Mouse (Mus musculus): ENCODE data around the gene Rrm2.
"Not testable (repeated sequence)": the region's sequence is repeated elsewhere in the genome, so short reads cannot be mapped to it uniquely, and the experiment has no call there.

Rrm2 gene

DNA sequence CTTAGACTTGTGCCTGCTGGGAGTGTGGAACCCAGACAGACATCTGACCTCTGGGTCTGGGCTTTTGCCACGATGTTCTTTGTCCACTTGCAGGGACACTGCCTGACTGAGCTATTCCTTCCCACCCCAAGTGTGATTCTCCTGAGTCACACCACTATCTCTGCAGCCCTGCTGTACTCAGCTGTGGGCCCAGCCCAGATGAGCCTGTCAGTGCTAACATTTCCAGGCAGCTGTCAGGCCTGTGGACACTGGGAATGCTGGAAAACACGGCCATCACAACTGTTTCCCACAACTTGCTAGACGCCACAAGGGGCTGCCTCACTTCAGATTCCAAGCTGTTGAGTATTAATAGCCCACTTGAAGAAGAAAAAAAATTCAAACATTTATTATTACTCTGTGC is 5.0 kb upstream of the Rrm2 start:
- in situ Hi-C loops (cut with MboI; ENCODE audit: unreplicated experiment in 2 of 2), result loop anchor here (10.0 to 25.0 kb wide), 4 partner anchors 272 to 1209 kb away; partner anchors contain the start of gene Kidins220 (in 1 of the 2)

DNA sequence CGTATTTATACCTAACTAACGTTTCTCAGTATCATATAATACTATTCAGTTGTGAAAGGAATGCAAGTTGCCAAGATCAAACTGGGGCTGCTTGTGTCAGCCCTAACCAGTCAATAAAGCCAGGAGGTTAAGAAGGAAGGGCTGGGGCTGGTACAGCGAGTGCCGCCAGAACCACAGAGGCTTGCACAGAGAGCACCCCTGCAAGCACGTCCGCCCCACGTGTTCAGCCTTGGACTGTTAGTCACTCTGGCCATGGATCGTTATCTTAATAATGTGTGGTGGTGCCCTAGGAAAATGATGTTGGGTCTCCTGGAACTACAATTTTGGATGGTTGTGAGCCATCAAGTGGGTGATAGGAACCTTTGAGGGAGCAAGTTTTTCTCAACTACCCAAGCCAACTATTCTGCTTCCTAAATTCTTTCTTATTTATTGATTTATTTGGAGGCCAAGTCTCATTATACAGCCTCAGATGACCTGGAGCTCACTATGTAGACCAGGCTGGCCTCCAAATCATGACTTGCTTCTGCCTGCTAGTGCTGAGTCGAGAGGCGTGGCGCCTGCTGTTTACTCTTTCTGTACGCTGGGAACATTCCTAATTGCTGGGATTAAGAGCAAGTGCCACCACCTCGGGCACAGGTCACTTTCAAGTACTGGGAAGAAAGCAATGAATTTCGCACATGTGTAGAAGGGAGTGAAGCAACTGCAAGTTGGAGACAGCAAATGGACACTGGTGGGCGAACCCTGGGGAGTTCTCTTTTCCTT is 2.4 kb upstream of the Rrm2 start:
- in situ Hi-C loops (cut with MboI; ENCODE audit: unreplicated experiment in 2 of 2), result loop anchor here (5.0 to 25.0 kb wide), 5 partner anchors 247 to 1207 kb away; partner anchors contain the start of gene Kidins220 (in 1 of the 2)

DNA sequence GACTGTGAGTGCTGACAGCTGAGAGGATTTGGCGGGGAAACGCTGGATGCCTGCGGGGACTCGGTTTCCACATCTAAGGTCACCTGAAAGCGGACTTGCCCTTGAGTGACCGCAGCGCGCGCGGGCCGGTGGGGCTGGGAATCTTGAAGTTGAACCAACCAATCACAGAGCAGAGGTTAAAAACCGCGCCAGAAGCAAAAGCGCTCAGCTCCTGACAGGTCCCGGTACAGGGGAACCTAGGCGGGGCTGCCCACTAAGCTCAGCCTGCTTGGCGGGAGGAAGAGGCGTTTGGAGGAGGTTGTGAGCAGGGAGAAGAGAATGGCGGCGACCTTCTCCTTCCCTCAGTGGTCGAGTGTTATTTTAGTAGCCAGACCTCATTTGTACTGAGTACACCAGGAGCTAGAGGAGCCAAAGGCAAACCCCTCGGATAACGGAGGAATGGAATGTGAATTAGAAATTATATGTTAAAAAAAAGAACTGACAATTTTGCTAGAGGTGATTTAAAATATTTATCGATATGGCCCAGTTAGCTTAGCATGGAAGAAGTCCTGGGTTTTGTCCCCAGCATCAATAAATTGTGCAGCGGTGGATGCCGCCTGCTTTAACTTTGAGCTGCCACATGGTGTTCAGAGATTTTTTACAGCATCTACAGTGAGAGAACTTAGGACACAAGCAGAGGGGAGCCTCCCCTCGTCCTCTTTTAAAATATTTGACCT is 1.1 kb upstream of the Rrm2 start:
- in situ Hi-C loops (cut with MboI; ENCODE audit: unreplicated experiment in 2 of 2), result loop anchor here (5.0 to 25.0 kb wide), 5 partner anchors 245 to 1205 kb away; partner anchors contain the start of gene Kidins220 (in 1 of the 2)

DNA sequence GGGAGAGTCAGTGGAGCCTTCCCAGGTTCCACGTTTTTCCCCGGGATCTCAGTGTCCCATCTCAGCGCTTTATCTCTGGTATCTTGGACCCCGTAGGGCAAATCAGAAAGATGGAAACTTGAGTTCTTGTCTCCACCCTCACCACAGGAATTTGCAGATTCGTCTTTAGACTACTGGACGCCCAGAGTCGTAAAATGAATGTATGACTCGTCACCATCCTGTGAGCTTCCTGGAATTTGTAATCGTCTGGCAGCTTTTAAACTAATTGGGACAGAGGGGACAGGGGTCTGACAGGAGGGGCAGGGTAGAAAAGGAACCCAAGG is 600 bp upstream of the Rrm2 start:
- in situ Hi-C loops (cut with MboI; ENCODE audit: unreplicated experiment in 2 of 2), result loop anchor here (5.0 to 25.0 kb wide), 5 partner anchors 245 to 1205 kb away; partner anchors contain the start of gene Kidins220 (in 1 of the 2)

DNA sequence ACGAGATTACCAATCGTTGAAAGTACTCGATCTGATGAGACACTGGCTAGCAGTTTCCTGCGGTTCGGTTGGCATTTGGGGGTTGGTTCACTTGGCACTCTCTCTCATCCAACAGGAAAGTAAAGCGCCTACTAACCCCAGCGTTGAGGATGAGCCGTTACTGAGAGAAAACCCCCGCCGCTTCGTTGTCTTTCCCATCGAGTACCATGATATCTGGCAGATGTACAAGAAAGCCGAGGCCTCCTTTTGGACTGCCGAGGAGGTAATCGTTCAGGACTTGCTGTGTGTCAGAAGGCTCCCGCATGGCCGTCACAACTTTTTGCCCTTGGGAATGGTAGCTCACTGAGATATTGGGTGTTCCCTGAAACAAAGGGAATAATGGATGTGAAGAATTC is 780 bp downstream of the Rrm2 start:
- in situ Hi-C loops (cut with MboI; ENCODE audit: unreplicated experiment in 2 of 2), result loop anchor here (5.0 to 25.0 kb wide), 5 partner anchors 243 to 1203 kb away; partner anchors contain the start of gene Kidins220 (in 1 of the 2)

DNA sequence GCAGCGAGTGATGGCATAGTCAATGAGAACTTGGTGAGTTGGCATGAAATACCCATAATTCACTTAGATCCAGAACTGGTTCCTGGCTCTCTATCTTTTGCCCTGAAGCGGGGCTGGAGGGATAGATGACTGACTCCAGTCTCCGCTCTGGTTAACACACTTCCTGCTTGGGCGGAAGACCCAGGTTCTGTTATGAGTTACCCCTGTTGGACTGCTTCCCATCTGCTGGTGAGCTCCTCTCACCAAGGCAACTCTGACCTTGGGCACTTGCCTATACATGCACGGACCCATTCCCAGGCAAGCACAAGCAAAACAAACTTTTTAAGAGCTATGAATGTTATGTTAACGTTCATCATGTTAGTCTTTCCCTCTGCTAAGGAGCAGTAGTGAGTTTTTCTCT is 1.4 kb downstream of the Rrm2 start:
- in situ Hi-C loops (cut with MboI; ENCODE audit: unreplicated experiment in 2 of 2), result loop anchor here (5.0 to 25.0 kb wide), 5 partner anchors 243 to 1203 kb away; partner anchors contain the start of gene Kidins220 (in 1 of the 2)

DNA sequence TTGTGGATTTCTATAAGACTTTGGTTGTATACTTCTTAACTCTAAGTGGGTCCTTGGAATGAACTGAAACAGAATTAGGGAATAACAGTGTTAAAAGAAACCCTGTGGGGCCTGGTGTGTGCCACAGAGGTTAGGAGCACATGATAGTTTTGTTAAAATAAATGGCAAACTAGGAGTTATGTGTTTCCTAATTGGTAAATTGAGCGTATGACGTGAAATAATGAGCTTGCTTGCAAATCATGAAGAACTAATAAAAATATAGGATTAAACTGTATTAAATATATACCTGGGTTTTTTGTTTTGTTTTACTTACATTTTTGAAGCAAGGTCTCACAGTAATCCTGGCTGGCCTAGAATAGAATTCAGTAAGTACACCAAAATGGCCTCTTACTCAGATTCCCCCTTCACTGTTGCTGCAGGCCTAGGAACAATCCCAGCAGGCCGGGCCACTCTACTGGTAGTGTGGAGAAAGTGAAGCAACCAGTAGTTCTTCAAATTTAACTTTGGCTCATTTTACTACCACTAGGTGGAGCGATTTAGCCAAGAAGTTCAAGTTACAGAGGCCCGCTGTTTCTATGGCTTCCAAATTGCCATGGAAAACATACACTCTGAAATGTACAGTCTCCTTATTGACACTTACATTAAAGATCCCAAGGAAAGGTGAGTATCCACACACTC is 1.9 kb downstream of the Rrm2 start:
- in situ Hi-C loops (cut with MboI; ENCODE audit: unreplicated experiment in 2 of 2), result loop anchor here (5.0 to 25.0 kb wide), 6 partner anchors 242 to 1202 kb away; partner anchors contain the start of gene Kidins220 (in 1 of the 2)

DNA sequence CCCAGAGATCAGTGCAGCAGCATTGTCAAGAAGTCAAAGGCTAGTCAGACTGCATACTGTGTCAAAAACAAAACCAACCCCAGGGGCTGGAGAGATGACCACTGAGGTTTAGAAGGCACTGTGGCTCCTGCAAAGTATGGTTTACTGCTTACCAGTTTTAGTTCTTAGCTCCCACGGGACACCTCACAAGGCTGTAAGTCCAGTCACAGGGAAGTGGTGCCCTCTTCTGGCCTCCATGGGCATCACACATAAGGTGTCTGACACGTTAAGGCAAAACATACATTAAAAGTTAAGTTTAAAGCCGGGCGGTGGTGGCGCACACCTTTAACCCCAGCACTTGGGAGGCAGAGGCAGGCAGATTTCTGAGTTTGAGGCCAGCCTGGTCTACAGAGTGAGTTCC is 2.6 kb downstream of the Rrm2 start:
- in situ Hi-C loops (cut with MboI; ENCODE audit: unreplicated experiment in 2 of 2), result loop anchor here (10.0 to 25.0 kb wide), 4 partner anchors 244 to 1202 kb away; no protein-coding TSS in a partner anchor

DNA sequence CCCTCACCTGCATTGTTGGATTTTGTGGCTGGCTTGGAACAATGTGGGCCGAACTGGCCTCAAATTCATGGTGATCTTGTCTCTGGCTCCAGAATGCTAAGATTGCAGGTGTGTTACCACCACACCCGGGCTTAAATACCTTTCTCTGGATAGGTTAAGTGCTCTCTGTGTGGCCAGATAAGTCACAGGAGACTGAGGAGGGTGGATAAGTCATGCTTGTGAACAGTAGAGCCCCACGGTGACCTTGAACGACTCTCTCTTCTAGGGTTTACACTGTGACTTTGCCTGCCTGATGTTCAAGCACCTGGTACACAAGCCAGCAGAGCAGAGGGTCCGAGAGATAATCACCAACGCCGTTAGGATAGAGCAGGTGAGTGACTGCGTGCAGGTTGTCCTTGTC is 4.4 kb downstream of the Rrm2 start:
- in situ Hi-C loops (cut with MboI; ENCODE audit: unreplicated experiment in 2 of 2), result loop anchor here (10.0 to 25.0 kb wide), 4 partner anchors 242 to 1200 kb away; no protein-coding TSS in a partner anchor

DNA sequence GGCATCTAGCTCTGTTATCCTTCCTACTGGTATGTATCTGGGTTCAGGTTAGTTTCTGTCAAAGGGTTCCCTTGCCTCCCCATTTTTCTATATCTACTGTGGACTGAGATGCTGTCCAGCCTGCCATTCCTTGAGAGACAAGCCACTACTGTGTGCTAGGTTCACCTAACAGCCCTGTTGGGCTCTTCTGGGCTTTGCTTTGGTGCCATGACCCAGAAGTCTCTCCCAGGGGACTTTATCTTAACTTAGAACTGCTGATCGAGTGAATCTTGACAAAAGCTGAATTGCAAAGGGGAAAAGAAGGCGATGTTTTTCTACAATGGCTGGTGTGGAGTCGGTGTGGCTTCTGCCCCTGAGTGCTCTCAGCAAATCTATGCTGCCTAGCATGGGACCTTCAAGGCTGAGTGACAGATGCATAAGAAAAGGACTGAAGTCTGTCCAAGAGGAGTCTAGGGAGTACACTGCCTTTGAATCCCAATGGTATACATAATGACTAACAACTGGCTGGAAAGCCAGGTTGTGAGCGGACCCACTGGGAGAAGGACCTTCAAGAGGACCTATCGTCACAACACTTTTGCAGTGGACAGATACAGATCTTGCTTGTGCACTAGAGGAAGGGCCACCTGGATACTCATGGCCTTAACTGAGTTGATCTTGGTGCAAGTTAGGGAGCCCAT is 6.7 kb downstream of the Rrm2 start:
- in situ Hi-C loops (cut with MboI; ENCODE audit: unreplicated experiment in 2 of 2), result loop anchor here (10.0 to 25.0 kb wide), 4 partner anchors 240 to 1198 kb away; no protein-coding TSS in a partner anchor

DNA sequence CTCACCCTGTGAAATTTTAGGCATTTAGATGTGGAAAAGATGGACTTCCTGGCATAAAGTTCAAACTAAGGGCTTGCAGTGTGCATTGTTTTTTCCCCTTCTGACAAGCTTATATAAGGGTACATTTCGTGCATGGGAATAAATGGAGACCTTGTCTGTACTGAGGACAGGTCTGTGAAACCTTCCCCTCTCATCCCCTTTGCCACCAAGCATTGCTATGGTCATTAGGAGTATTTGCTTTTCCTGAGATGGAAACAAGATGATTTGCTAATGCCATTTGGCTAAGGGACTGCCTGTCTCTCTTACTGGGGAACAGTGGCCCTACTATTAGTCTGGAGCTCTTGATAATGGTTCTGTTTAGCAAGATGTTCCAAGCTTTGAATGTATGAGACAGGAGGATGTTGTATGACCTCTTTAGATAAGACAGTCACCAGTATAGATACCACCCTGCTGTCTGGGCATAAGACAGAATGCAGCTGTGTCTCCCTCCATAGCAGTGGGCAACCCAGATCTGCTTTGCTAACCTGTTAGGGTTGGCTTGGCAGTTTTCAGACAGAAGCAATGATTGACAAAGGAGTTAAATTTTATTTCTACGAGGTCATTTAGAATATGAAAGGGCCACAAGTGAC is 7.3 kb downstream of the Rrm2 start:
- in situ Hi-C loops (cut with MboI; ENCODE audit: unreplicated experiment in 2 of 2), result loop anchor here (10.0 to 25.0 kb wide), 4 partner anchors 239 to 1197 kb away; no protein-coding TSS in a partner anchor

DNA sequence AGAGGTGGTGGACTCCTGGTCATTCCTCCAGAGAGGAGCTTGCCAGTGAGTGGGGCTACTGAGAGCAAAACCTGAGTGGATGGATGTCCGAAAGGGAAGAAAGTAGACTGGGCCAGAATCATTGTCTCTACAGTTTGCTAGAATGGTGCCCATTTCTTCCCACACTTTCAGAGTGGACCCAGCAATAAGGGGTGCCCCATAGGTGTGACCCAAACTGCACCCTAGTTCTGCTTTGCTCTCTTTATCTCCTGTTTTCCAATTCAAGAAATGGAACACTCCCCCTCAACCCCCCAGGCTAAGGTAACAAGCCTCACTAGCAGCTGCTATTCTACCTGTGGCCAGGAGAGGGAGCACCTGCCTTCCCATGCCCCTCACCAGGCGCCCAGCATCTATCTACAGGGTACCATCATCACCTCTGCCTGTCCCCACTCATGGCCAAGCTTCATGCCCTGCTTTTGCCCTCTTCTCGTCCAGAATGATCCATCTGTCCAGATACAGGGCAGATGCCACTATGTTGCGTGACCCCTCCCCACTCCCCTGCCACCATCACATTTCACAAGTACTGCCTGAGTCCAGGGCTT is 8.8 kb downstream of the Rrm2 start:
- in situ Hi-C loops (cut with MboI; ENCODE audit: unreplicated experiment in 2 of 2), result loop anchor here (10.0 to 25.0 kb wide), 4 partner anchors 238 to 1195 kb away; no protein-coding TSS in a partner anchor

DNA sequence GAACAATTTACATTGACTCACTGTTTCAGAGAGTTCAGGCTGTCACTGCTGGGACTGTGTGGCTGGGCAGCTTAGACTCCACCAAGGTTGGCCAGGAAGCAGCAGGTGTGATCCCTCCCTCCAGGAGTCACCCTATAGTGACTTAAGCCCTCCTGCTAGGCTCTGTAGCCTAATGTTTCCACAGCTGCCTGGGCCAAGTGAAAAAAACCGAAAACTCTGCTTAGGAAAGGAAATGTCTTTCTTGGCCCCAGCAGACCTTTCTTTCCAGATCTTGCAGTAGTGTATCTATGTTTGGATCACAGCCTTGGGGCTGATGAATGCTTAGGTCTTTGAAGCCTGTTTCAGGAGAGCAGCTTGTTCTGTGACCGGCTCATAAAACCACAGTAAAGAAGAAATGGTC is 15.4 kb downstream of the Rrm2 start:
- in situ Hi-C loops (cut with MboI; ENCODE audit: unreplicated experiment in 2 of 2), result loop anchor here (25.0 kb wide), 3 partner anchors 714 to 1189 kb away; no protein-coding TSS in a partner anchor

DNA sequence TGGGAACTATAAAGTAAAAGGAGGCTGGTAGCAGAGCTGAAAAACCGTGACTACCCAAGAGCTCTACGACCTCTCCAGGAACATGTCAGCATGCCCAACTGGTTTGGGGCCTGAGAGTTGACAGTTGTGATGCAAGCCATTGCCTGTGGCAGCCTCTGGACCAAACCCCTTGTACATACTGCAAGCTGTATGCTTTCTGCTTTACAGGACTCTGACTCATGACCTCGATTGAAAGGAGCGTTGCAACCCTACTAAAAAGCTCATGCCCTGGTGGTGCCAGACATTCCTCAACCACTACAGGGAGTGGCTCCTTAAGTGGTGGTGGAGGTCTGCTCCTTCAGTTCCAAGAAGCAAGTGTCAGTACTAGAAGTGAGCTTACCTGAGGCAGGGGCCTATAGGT is 15.8 kb downstream of the Rrm2 start:
- in situ Hi-C loops (cut with MboI; ENCODE audit: unreplicated experiment in 2 of 2), result loop anchor here (25.0 kb wide), 3 partner anchors 713 to 1188 kb away; no protein-coding TSS in a partner anchor

DNA sequence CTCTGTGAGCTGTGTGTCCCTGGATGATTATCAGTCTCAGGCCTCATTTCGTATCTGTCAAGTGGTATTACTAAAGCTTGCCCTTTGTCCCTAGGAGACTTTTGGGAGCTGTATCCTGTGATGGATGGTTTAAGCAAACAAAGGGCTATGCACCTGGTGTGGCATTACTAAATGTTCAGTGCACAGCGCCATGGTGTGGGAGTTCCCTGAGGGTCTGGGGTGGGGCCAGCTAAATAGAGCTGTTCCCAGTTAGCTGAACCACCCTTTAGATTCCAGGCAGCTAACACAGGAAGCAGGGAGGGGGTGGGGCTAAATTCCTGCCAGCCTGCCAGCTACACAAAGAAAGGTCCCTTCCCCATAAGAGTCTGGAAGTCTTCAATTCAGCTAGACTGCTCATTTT is 16.3 kb downstream of the Rrm2 start:
- in situ Hi-C loops (cut with MboI; ENCODE audit: unreplicated experiment in 2 of 2), result loop anchor here (25.0 kb wide), 3 partner anchors 713 to 1188 kb away; no protein-coding TSS in a partner anchor

DNA sequence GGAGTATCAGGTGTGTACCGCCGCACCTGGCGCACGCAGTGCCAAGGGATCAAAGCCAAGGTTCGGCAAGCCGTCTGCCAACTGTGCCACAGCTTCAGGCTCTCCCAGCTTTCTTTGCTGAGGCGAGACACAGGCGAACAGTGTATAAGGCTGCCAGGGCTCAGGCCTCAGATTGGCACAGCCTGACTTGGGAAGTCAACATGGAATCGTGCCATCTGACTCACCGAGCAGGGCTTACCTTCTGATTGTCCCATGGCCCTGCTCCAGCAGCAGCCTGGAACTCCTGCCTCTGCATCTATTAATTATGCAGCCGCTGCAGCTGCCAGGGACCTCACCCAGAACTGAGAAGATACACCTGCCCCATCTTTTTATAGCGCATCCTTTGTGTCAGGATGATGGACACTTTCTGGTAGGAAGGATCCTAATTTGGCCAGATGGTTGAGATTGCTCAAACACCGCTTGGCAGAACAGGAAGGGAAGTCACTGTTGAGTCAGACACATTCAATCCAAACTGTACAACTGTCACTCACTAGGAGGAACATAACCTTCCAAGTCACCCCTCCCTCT is 26.9 kb downstream of the Rrm2 start:
- in situ Hi-C loops (cut with MboI; ENCODE audit: unreplicated experiment in 2 of 2), result no loop called here

DNA sequence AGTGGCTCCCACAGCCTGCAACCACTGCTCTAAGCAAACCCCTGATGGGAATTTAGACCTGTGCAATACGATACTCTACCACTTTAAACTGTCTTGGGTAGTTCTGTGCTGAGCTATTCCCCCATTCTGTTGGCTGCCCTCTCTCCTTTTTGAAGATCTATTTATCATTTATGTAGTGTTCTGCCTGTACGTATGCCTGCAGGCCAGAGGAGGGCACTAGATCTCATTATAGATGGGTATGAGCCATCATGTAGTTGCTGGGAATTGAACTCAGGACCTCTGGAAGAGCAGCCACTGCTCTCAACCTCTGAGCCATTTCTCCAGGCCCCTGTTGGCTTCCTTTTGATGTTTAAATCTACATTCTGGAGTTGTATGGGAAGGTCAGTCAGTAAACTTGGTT is 28.9 kb downstream of the Rrm2 start:
- in situ Hi-C loops (cut with MboI; ENCODE audit: unreplicated experiment in 2 of 2), result no loop called here

DNA sequence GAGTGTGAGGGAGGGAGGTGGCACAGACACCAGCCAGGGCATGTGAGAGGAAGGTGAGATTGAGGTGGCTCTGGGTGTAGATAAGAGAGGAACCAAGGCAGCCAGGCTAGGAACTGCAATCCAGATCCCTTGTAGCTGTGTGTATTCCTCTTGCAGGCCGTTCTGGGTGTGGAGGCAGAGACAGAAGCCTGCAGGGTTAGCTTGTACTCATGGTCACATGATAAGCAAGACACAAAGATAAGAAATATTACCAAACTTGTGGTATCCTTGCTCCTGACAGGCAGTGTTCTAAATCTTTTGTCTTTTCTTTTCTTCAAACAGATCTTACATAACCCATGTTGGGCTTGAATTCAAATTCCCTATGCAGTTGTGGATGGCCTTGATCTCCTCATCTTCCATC is 31.9 kb downstream of the Rrm2 start:
- in situ Hi-C loops (cut with MboI; ENCODE audit: unreplicated experiment in 2 of 2), result no loop called here

DNA sequence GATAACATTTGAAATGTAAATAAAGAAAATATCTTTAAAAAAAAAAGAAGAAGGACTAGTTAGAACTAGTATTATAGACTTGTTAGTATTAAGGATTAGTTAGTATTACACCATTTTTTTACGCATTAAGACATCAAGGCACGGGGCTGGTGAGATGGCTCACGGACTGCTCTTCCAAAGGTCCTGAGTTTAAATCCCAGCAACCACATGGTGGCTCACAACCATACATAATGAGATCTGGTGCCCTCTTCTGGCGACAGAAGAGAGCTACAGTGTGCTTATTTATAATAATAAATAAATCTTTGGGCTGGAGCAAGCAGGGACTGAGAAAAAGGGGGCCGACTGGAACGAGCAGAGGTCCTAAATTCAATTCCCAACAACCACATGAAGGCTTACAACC is 33.5 kb downstream of the Rrm2 start:
- in situ Hi-C loops (cut with MboI; ENCODE audit: unreplicated experiment in 2 of 2), result not testable (repeated sequence)

Data from v-Abl transformed pro-B cells (cell line).